Mouse (Mus musculus) spleen, adult 2 months (tissue): Measurements from ENCODE around the gene Terb2.

ENCODE experiments used
- CTCF ChIP-seq: fragments of 200-500 bp; IDR thresholded peaks from 2 replicates; pipeline ENCODE4 v1.5.1; 2011; ENCODE audit warnings: mild to moderate bottlenecking, inconsistent platforms; ENCODE audit not compliant: insufficient read depth, insufficient read length, insufficient replicate concordance; ENCODE audit errors: extremely low read depth
- POLR2A ChIP-seq: fragments of 200-500 bp; IDR thresholded peaks from 2 replicates; pipeline ENCODE4 v1.6.1; 2011; ENCODE audit warnings: low read depth, low read length, inconsistent platforms

- TF ChIP-seq CTCF (no peak), POLR2A (no peak)
Measured at GRCm38 (mm10) chr2:122164293-122164692, 21.8 kb upstream of the Terb2 start.
